Mouse (Mus musculus) limb, embryonic 11.5 days (tissue): Measurements from ENCODE around the gene Ethe1. TPM values are rescaled to one million over a fixed set of nuclear protein-coding genes. Genes with fewer than 3 reads are reported as not detected.
A peak's percentile ranks its signal among the peaks of the same experiment; 100 is the strongest.
"Not testable (repeated sequence)": the region's sequence is repeated elsewhere in the genome, so short reads cannot be mapped to it uniquely, and the experiment has no call there.

Experiments used
- ATAC-seq: fragments of 200-750 bp; cut with Nextera tagmentation; 2 replicates; pipeline ENCODE4 v1.8.0; 2017; ENCODE audit warnings: low read depth; ENCODE audit not compliant: insufficient number of reproducible peaks, low FRiP score, low TSS enrichment
- DNase-seq: peaks from one replicate; pipeline ENCODE4 v3.0.0-alpha.2; 2015; ENCODE audit warnings: low spot score
- H3K27ac ChIP-seq: fragments of 300-500 bp; sonication (generic); replicated peaks from 2 replicates; pipeline ENCODE4 v1.5.1; 2014; ENCODE audit warnings: low read depth, mild to moderate bottlenecking, low read length
- H3K27me3 ChIP-seq: fragments of 300-500 bp; sonication (generic); 2 replicates; pipeline ENCODE4 v1.6.1; 2014; ENCODE audit warnings: mild to moderate bottlenecking, low read length, mixed read lengths; ENCODE audit not compliant: control insufficient read depth, insufficient read depth
- H3K36me3 ChIP-seq: fragments of 300-500 bp; sonication (generic); 2 replicates; pipeline ENCODE4 v1.6.1; 2014; ENCODE audit warnings: mild to moderate bottlenecking, low read length, moderate library complexity, mixed read lengths; ENCODE audit not compliant: control insufficient read depth, insufficient read depth
- H3K4me1 ChIP-seq: fragments of 300-500 bp; sonication (generic); 2 replicates; pipeline ENCODE4 v1.6.1; 2014; ENCODE audit warnings: low read length, mixed read lengths; ENCODE audit not compliant: control insufficient read depth, insufficient read depth
- H3K4me2 ChIP-seq: fragments of 300-500 bp; sonication (generic); 2 replicates; pipeline ENCODE4 v1.6.1; 2014; ENCODE audit warnings: low read depth, mild to moderate bottlenecking, moderate library complexity; ENCODE audit not compliant: severe bottlenecking
- H3K4me3 ChIP-seq: fragments of 300-500 bp; sonication (generic); 2 replicates; pipeline ENCODE4 v1.5.1; 2014; ENCODE audit warnings: low read depth, low read length
- H3K9ac ChIP-seq: fragments of 300-500 bp; sonication (generic); 2 replicates; pipeline ENCODE4 v1.6.1; 2014; ENCODE audit warnings: mild to moderate bottlenecking, low read length
- H3K9me3 ChIP-seq: fragments of 300-500 bp; sonication (generic); 2 replicates; pipeline ENCODE4 v1.6.1; 2016; ENCODE audit warnings: low read length; ENCODE audit not compliant: control insufficient read depth
- WGBS: fragments of 180-500 bp; shearing (Covaris S2); extraction: QIAGEN DNeasy Blood & Tissue Kit; methylation state at CpG from one replicate; pipeline ENCODE4 v1.1.7; 2014; 5-methylcytosine and 5-hydroxymethylcytosine counted together
- polyA plus RNA-seq: library from polyadenylated mRNA; unstranded; fragments of >200 nt; fragmentation: Nextera tagmentation; extraction: Ambion mirVana; gene quantifications from 2 replicates; pipeline ENCODE4 v1.2.1, GENCODE M21; 2014

Ethe1 gene
- polyA plus RNA-seq, 1 experiment from 2014 or later = 32.2 TPM

DNA sequence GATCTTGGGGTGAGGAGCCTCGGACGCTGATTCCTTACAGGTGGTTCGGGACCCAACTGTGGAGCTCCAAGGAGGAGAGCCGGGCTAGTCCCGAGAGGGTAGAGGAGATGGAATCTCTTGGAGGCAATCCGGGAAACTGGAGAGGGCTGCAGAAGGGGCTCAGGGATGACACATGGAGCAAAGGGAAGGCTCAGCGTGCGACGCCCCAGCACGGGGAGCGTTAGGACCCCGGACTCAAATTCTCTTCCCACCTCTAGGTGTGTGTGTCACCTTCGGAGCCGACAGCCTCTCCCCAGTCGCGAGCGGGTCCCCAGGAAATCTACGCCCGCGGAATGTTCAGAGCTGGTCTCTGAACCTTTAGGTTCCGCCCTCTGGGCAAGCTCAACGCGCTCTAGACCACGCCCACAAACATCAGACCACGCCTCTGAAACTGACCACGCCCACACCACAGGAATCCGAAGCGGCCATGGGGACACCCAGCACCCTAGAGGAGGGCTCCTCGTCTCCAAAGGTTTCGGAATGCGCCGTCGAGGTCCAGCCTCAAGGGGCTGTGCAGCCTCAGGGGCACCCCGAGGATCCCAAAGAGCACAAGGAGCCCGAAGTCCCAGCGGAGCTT, 23.6 kb downstream of the Ethe1 start:
- Histone ChIP-seq H3K27ac (no peak overlapping the region), H3K4me2 (peak overlapping the region; percentile 58), H3K9ac (no peak overlapping the region), H3K27me3 (peaks cover 43% of the 10 kb centered on the region), H3K4me1 (peaks cover 8% of the 10 kb centered on the region; the same call in 1 of the 2 replicates), H3K36me3 (no peaks in the 10 kb centered on the region), H3K4me3 (peak overlapping the region; percentile 26), H3K9me3 (no peaks in the 10 kb centered on the region; the same call in 1 of the 2 replicates)
- WGBS = 2% methylated on average over 36 of the region's 36 CpGs
- ATAC-seq (peak; percentile 27), DNase-seq (peak; percentile 78)

DNA sequence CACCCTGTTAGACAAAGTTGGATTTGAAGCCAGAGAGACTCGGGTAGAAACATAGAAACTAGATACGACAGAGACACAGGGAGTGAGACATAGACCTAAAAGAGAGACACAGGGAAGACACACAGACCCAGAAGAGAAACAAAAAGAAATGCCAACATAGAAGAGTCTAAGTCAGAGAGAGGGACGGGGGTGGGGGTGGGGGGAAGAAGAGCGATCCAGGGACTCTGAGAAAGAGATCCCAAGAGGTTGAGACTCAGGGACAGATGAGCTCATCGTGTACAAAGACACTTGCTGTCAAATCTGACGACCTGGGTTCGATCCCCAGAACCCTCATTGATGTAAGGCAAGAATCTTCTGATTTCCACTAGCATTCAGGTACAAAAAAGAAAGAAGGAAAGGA, 24.4 kb downstream of the Ethe1 start:
- Histone ChIP-seq H3K4me3 (no peak overlapping the region), H3K4me1 (peaks cover 8% of the 10 kb centered on the region; the same call in 1 of the 2 replicates), H3K36me3 (no peaks in the 10 kb centered on the region), H3K27ac (no peak overlapping the region), H3K9ac (no peak overlapping the region), H3K27me3 (peaks cover 43% of the 10 kb centered on the region), H3K4me2 (peak overlapping the region; percentile 58; the same call in 1 of the 2 replicates), H3K9me3 (no peaks in the 10 kb centered on the region; the same call in 1 of the 2 replicates)
- ATAC-seq (no peak), DNase-seq (no peak)
- 13% methylated on average over 7 of the region's 7 CpGs for WGBS

DNA sequence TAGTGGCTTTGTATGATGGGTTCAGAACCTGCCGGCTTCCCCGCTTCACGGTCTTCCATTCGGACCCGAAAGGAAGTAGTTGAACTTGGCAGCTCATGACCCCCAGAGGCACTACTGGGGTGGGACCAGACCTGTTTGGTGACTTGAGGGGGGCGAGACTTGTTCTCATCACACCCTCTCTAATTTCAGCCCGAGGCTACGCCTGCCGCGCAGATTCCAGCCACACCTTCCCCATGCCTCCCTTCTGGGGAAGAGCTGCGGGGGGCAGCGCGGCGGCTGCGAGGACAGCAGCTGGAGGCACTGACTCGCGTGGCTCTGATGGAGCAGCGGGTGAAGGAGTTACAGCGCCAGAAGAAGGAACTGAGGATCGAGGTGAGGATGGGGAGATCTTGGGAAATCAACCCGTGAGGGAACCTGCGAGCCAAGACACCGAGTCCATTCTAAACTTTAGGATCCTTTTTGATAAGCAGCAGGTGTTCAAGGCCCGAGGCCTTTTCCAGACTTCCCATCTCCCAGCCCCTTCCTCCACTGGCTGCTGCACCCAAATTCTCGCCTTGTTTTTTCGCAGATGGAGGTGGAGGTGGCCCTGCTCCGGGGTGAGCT, 25.1 kb downstream of the Ethe1 start:
- Histone ChIP-seq H3K27ac (no peak overlapping the region), H3K36me3 (no peaks in the 10 kb centered on the region), H3K9ac (no peak overlapping the region), H3K27me3 (peaks cover 43% of the 10 kb centered on the region), H3K9me3 (no peaks in the 10 kb centered on the region; the same call in 1 of the 2 replicates), H3K4me3 (no peak overlapping the region), H3K4me2 (peak overlapping the region; percentile 29; the same call in 1 of the 2 replicates), H3K4me1 (peaks cover 8% of the 10 kb centered on the region; the same call in 1 of the 2 replicates)
- peak; percentile 45 for DNase-seq
- no peak for ATAC-seq
- 2% methylated on average over 27 of the region's 27 CpGs for WGBS

DNA sequence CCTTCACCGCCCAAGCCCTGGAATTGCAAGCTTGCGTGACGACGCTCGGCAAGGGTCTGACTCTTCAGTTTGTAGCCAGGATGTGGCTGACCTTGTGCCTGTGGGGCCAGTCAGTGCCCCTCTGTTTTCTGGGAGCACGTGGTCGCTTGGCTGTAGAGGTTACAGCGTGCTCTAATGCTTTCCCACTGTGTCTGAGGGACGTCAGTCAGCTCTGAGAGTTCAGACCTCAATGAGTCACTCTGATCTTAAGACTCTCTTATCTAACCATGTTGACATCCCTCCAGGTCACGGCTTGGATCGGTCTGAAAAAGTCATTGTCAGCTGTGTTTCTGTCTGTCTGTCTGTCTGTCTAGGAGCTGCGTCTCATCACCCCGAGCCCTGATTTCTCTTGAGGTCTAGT, 27.5 kb downstream of the Ethe1 start:
- peaks cover 40% of the 10 kb centered on the region for H3K27me3 ChIP-seq
- H3K27ac ChIP-seq = no peak overlapping the region
- no peak overlapping the region for H3K9ac ChIP-seq
- no peaks in the 10 kb centered on the region for H3K9me3 ChIP-seq
- H3K36me3 ChIP-seq = no peaks in the 10 kb centered on the region
- H3K4me1 ChIP-seq = peaks cover 8% of the 10 kb centered on the region; the same call in 1 of the 2 replicates
- no peak for ATAC-seq
- WGBS = 78% methylated on average over 13 of the region's 13 CpGs
- DNase-seq = no peak
- no peak overlapping the region for H3K4me3 ChIP-seq
- no peak overlapping the region for H3K4me2 ChIP-seq

DNA sequence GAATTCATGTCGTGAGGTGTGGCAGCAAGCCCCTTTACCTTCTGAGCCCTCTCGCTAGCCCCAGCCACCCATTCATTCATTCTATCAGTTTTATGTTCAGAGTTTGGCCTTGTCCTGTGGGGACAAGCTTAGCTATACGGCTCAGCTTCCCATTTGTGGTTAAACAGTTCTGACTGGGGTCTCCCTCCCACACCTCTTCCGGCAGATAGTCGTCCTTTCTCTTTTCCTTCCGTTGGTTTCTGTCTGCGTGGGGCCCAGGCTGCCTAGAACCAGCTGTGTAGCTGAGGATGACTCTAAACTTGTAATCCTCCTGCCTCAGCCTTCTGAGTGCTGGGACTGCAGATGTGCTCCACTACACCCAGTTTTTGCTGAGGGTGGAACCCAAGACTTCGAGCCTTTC, 30.4 kb downstream of the Ethe1 start:
- no peaks in the 10 kb centered on the region for H3K36me3 ChIP-seq
- H3K27ac ChIP-seq = no peak overlapping the region
- no peak overlapping the region for H3K4me2 ChIP-seq
- DNase-seq (no peak), ATAC-seq (no peak)
- 0 out of 2 replicates have a peak, but pooled peaks cover under 1% of the 10 kb centered on the region for H3K9me3 ChIP-seq
- no peaks in the 10 kb centered on the region for H3K4me1 ChIP-seq
- H3K9ac ChIP-seq = no peak overlapping the region
- peaks cover 12% of the 10 kb centered on the region for H3K27me3 ChIP-seq
- 77% methylated on average over 8 of the region's 8 CpGs for WGBS
- no peak overlapping the region for H3K4me3 ChIP-seq

DNA sequence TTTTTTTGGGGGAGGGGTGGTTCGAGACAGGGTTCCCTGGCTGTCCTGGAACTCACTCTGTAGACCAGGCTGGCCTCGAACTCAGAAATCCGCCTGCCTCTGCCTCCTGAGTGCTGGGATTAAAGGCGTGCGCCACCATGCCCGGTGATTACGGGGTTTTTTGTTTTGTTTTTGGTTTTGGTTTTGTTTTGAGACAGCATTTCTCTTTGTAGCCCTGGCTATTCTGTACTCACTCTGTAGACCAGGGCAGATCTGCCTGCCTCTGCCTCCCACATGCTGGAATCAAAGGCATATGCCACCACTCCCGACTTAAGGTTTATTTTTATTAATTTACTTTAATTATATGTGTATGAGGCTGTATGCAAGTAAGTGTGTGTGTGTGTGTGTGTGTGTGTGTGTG, 31.0 kb downstream of the Ethe1 start:
- H3K27me3 ChIP-seq, H3K9ac ChIP-seq, ATAC-seq, H3K36me3 ChIP-seq, H3K27ac ChIP-seq, H3K9me3 ChIP-seq, H3K4me1 ChIP-seq, DNase-seq, H3K4me3 ChIP-seq, H3K4me2 ChIP-seq: not testable (repeated sequence)
- WGBS = 89% methylated on average over 8 of the region's 8 CpGs

DNA sequence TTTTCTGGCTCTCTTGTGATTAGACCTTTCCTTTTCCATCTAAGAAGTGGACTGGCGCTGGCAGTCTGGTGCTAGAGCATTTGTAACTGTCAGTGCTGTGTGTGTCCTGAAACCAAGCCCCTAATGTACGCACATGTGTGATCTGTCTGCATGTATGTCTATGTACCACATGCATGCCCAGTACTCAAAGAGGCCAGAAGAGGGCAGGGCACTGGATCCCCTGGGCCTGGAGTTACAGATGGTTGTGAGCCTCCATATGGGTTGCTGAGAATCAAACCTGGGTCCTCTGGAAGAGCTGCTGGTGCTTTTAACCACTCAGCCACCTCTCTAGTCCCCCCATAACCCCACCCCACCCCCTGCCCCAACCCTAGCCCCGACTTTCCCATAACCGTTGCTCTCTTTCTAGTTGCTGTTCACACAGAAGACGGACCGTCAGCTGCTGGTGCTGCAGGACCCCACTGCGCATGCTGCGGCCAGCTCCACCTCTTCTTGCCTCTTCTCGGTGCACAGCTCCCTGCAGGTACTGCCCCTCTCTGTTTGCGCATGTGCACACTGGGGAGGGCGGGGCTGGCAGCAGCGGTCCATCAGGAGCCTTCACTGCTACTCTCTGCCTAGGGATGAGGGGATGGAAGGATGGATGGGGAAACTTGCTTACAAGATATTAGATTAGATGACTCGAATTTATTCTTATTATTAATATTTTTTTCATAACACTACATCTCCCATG, 32.5 kb downstream of the Ethe1 start:
- no peak overlapping the region for H3K4me2 ChIP-seq
- H3K27ac ChIP-seq = no peak overlapping the region
- peaks cover 3% of the 10 kb centered on the region; the same call in 1 of the 2 replicates for H3K9me3 ChIP-seq
- H3K4me3 ChIP-seq = no peak overlapping the region
- no peaks in the 10 kb centered on the region for H3K4me1 ChIP-seq
- no peaks in the 10 kb centered on the region for H3K36me3 ChIP-seq
- WGBS = 51% methylated on average over 13 of the region's 13 CpGs
- DNase-seq (no peak), ATAC-seq (no peak)
- H3K9ac ChIP-seq = no peak overlapping the region
- 0 out of 2 replicates have a peak, but pooled peaks cover 3% of the 10 kb centered on the region for H3K27me3 ChIP-seq

DNA sequence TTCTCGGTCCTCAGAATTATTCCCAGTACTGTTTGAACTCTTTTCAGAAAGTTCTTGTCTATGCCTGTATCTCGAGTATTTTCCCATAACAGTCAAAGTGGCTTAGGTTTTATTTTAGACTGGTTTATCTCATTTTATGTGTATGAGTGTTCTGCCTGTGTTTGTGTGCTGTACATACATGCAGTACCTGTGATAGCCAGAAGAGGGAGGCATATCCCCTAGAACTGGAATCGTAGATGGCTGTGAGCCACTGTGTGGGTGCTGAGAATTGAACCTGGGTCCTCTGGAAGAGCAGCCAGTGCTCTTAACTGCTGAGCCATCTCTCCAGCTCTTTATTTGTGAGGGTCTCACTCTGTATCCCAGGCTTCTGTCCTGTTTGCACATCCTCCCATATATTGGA, 33.9 kb downstream of the Ethe1 start:
- Histone ChIP-seq H3K27ac (no peak overlapping the region), H3K27me3 (0 out of 2 replicates have a peak, but pooled peaks cover 3% of the 10 kb centered on the region), H3K9me3 (peaks cover 3% of the 10 kb centered on the region; the same call in 1 of the 2 replicates), H3K9ac (no peak overlapping the region), H3K4me3 (no peak overlapping the region), H3K4me2 (no peak overlapping the region), H3K4me1 (no peaks in the 10 kb centered on the region), H3K36me3 (no peaks in the 10 kb centered on the region)
- no peak for DNase-seq
- 83% methylated on average over 3 of the region's 3 CpGs for WGBS
- ATAC-seq = no peak
